Comparison of ENCODE assay signal across 25 mouse cellular contexts in genomic region chr1:166660800-166661199, GRCm38 (mm10). TPM values are rescaled to one million over a fixed set of nuclear protein-coding genes. Genes with fewer than 3 reads are reported as not detected.
DNase-seq lines count a peak whose midpoint lies in the region; TF ChIP-seq lines count a peak whose summit lies in the region.
"Had no signal": no experiment of that assay in that cellular context is flagged by ENCODE, and none has a peak within 500 bp of the region (broad histone marks: within the 10 kb centered on the region; RNA-seq: fewer than 3 reads in every experiment).

No protein-coding gene starts in this region.

- H3K27ac ChIP-seq in MEL (ENCODE audit: control insufficient read depth, low read depth, low read length) = no peak overlapping the region

- H3K4me1 ChIP-seq in MEL (ENCODE audit: control insufficient read depth in 1 of 2, insufficient read depth in 2 of 2, low read length in 2 of 2) = peaks cover 0 to 2% of the 10 kb centered on the region in 2 experiments; a peak in 1 of 4 replicates

- no peak for TF ChIP-seq CTCF in MEL (IDR thresholded peaks at IDR 0.05 in 2 of 3, conservative IDR thresholded peaks at IDR 0.05 in 1 of 3; ENCODE audit: control insufficient read depth in 1 of 3, insufficient read depth in 1 of 3, low read depth in 2 of 3, low read length in 3 of 3, poor library complexity in 1 of 3, severe bottlenecking in 1 of 3)

- DNase-seq in MEL (ENCODE audit: low read depth, low spot score) = peak; percentile 68
- DNase-seq in c-Kit-positive CD71-positive TER-119-positive erythroid progenitor cells, embryonic 14.5 days (ENCODE audit: low spot score) = no peak
- DNase-seq: adrenal gland, adult 2 months; adrenal gland, adult 8-10 months; adrenal gland, postnatal 10 days; adrenal gland, postnatal 14 days; adrenal gland, postnatal 25 days; adrenal gland, postnatal 36 days; B cell, adult 2 months; cerebellum, adult 11 months; cerebellum, adult 11-12 months; cerebellum, adult 18-20 months; cerebellum, adult 2 months; cerebellum, adult 8-10 months; cerebellum, adult 9-10 months had no signal

- H3K79me2 ChIP-seq in MEL (ENCODE audit: control insufficient read depth, insufficient read depth, low read length, poor library complexity) = no peaks in the 10 kb centered on the region

- H3K4me3 ChIP-seq in MEL (ENCODE audit: control insufficient read depth in 1 of 2, insufficient read depth in 1 of 2, low read depth in 2 of 2, low read length in 2 of 2) = no peak overlapping the region

- peak; percentile 66 to 69 for TF ChIP-seq EP300 in MEL (IDR thresholded peaks at IDR 0.05; ENCODE audit: low read depth in 1 of 2, low read length in 2 of 2)

- no peak for TF ChIP-seq RAD21 in MEL (IDR thresholded peaks at IDR 0.05; ENCODE audit: low read depth, low read length)

- no peak for TF ChIP-seq POLR2A in MEL (IDR thresholded peaks at IDR 0.05; ENCODE audit: control insufficient read depth in 1 of 2, insufficient read depth in 1 of 2, low read depth in 1 of 2, low read length in 2 of 2, poor library complexity in 1 of 2)

- H3K27me3 ChIP-seq in MEL (ENCODE audit: control insufficient read depth in 1 of 2, insufficient read depth in 2 of 2, low read length in 2 of 2) = no peaks in the 10 kb centered on the region
- H3K27me3 ChIP-seq: CH12.LX, Patski had no signal

- peaks cover 0 to 5% of the 10 kb centered on the region in 2 experiments; a peak in 1 of 4 replicates for H3K36me3 ChIP-seq in MEL (ENCODE audit: control insufficient read depth in 1 of 2, insufficient read depth in 2 of 2, low read length in 2 of 2)
- H3K36me3 ChIP-seq: G1E had no signal

- no peak overlapping the region for H3K9ac ChIP-seq in MEL (ENCODE audit: control insufficient read depth, low read depth, low read length, poor library complexity, severe bottlenecking)

- no peaks in the 10 kb centered on the region for H3K9me3 ChIP-seq in MEL (replicated peaks; ENCODE audit: insufficient read depth, low read length)

TF ChIP-seq in MEL, 35 proteins besides CTCF, POLR2A, EP300 and RAD21:
- 0 out of 2 replicates have a peak, but pooled peaks have one; percentile 30 for TF ChIP-seq RCOR1 (IDR thresholded peaks at IDR 0.05; ENCODE audit: low read depth, low read length)
- TF ChIP-seq TCF12 (IDR thresholded peaks at IDR 0.05; ENCODE audit: low read depth, low read length) = peak; percentile 62
- TF ChIP-seq ETS1 (IDR thresholded peaks at IDR 0.05; ENCODE audit: low read depth, low read length) = 0 out of 2 replicates have a peak, but pooled peaks have one; percentile 32
- TF ChIP-seq MXI1 (IDR thresholded peaks at IDR 0.05; ENCODE audit: low read depth, low read length) = peak; percentile 72; the same call in 1 of the 2 replicates
- peak; percentile 85 for TF ChIP-seq NRF1 (IDR thresholded peaks at IDR 0.05; ENCODE audit: insufficient read depth, low read depth, low read length, poor library complexity, severe bottlenecking)
- TF ChIP-seq ZMIZ1 (IDR thresholded peaks at IDR 0.05; ENCODE audit: low read depth, low read length) = no peak
- TF ChIP-seq TBP (IDR thresholded peaks at IDR 0.05; ENCODE audit: low read depth, low read length) = no peak
- TF ChIP-seq TAL1 (IDR thresholded peaks at IDR 0.05; ENCODE audit: low read length) = no peak
- TF ChIP-seq GATA1 (IDR thresholded peaks at IDR 0.05; ENCODE audit: low read depth, low read length) = peak; percentile 81
- no peak for TF ChIP-seq CHD2 (IDR thresholded peaks at IDR 0.05; ENCODE audit: low read length)
- TF ChIP-seq POLR2AphosphoS5 (IDR thresholded peaks at IDR 0.05; ENCODE audit: borderline replicate concordance, low read depth, low read length) = no peak

RNA-seq across cellular contexts. Expression of gene Gm4847, which starts 13.3 kb away (rescaled TPM):
- total RNA-seq in MEL (2012; rRNA removed) = not detected in 2 replicates
- under 1 TPM in 1 of 2 experiments, not detected in 1; 0.03 TPM for polyA plus RNA-seq in MEL (2012; ENCODE audit: insufficient read depth in 1 of 2, insufficient read length in 2 of 2, low read depth in 1 of 2, low replicate concordance in 2 of 2, missing spikeins in 1 of 2)
- total RNA-seq: adrenal gland, adult 18-20 months; adrenal gland, adult 2 months; adrenal gland, adult 8-10 months; adrenal gland, postnatal 10 days; adrenal gland, postnatal 14 days; adrenal gland, postnatal 25 days; adrenal gland, postnatal 36 days; adrenal gland, postnatal 4 days; CH12.LX; ES-E14; G1E had no signal
- polyA plus RNA-seq: activated CD4-positive, CD25-positive, alpha-beta regulatory T cell, adult 4 months; adrenal gland, adult 2 months; brain, embryonic 14.5 days; C2C12; cerebellum, adult 2 months; G1E; Patski had no signal

RNA-seq across cellular contexts. Expression of gene Fmo9, which starts 20.8 kb away (rescaled TPM):
- total RNA-seq in MEL (2012; rRNA removed) = not detected in 2 replicates
- not detected for polyA plus RNA-seq in MEL (2012; ENCODE audit: insufficient read depth in 1 of 2, insufficient read length in 2 of 2, low read depth in 1 of 2, low replicate concordance in 2 of 2, missing spikeins in 1 of 2)
- total RNA-seq: adrenal gland, adult 18-20 months; adrenal gland, adult 2 months; adrenal gland, adult 8-10 months; adrenal gland, postnatal 10 days; adrenal gland, postnatal 14 days; adrenal gland, postnatal 25 days; adrenal gland, postnatal 36 days; adrenal gland, postnatal 4 days; CH12.LX; ES-E14; G1E had no signal
- polyA plus RNA-seq: activated CD4-positive, CD25-positive, alpha-beta regulatory T cell, adult 4 months; adrenal gland, adult 2 months; brain, embryonic 14.5 days; C2C12; CD4-positive, CD25-positive, alpha-beta regulatory T cell, adult 4 months; cerebellum, adult 2 months; G1E; Patski had no signal
